Mouse (Mus musculus) hindbrain, embryonic 14.5 days (tissue): ENCODE measurements around the gene Kirrel3. TPM values are rescaled to one million over a fixed set of nuclear protein-coding genes. Genes with fewer than 3 reads are reported as not detected.

Source experiments
- ATAC-seq: fragments of 200-750 bp; cut with Nextera tagmentation; 2 replicates; pipeline ENCODE4 v1.8.0; 2017; ENCODE audit warnings: moderate number of reproducible peaks, mild to moderate bottlenecking, moderate TSS enrichment, moderate library complexity; ENCODE audit not compliant: low FRiP score
- DNase-seq: peaks from one replicate; pipeline ENCODE4 v3.0.0-alpha.2; 2015; ENCODE audit warnings: low spot score
- H3K27ac ChIP-seq: fragments of 300-500 bp; sonication (generic); 2 replicates; pipeline ENCODE4 v1.5.1; 2014; ENCODE audit warnings: mild to moderate bottlenecking, moderate library complexity
- H3K27me3 ChIP-seq: fragments of 300-500 bp; sonication (generic); 2 replicates; pipeline ENCODE4 v1.6.1; 2014; ENCODE audit warnings: mild to moderate bottlenecking, low read length, mixed read lengths; ENCODE audit not compliant: control insufficient read depth, insufficient read depth
- H3K36me3 ChIP-seq: fragments of 300-500 bp; sonication (generic); replicated peaks from 2 replicates; pipeline ENCODE4 v1.6.1; 2014; ENCODE audit not compliant: control insufficient read depth, insufficient read depth
- H3K4me1 ChIP-seq: fragments of 300-500 bp; sonication (generic); replicated peaks from 2 replicates; pipeline ENCODE4 v1.6.1; 2014; ENCODE audit warnings: antibody characterized with exemption, low read length, mixed read lengths; ENCODE audit not compliant: control insufficient read depth, insufficient read depth
- H3K4me2 ChIP-seq: fragments of 300-500 bp; sonication (generic); replicated peaks from 2 replicates; pipeline ENCODE4 v1.6.1; 2014; ENCODE audit warnings: mild to moderate bottlenecking, moderate library complexity
- H3K4me3 ChIP-seq: fragments of 300-500 bp; sonication (generic); replicated peaks from 2 replicates; pipeline ENCODE4 v1.5.1; 2014; ENCODE audit warnings: mild to moderate bottlenecking, low read length
- H3K9ac ChIP-seq: fragments of 300-500 bp; sonication (generic); 2 replicates; pipeline ENCODE4 v1.6.1; 2014
- H3K9me3 ChIP-seq: fragments of 300-500 bp; sonication (generic); 2 replicates; pipeline ENCODE4 v1.6.1; 2016; ENCODE audit warnings: low read length; ENCODE audit not compliant: control insufficient read depth
- WGBS: fragments of 180-500 bp; shearing (Covaris S2); extraction: QIAGEN DNeasy Blood & Tissue Kit; methylation state at CpG from one replicate; pipeline ENCODE4 v1.1.7; 2014; 5-methylcytosine and 5-hydroxymethylcytosine counted together
- polyA plus RNA-seq: library from polyadenylated mRNA; unstranded; fragments of >200 nt; fragmentation: Nextera tagmentation; extraction: Ambion mirVana; gene quantifications from 2 replicates; pipeline ENCODE4 v1.2.1, GENCODE M21; 2014

Gene Kirrel3
- polyA plus RNA-seq, 1 experiment from 2014 or later = 38.8 TPM

GRCm38 (mm10) chr9:34603750-34604149, 118.1 kb downstream of the Kirrel3 start:
- no peaks in the 10 kb centered on the region for H3K9me3 ChIP-seq
- H3K4me3 ChIP-seq = no peak overlapping the region
- no peak overlapping the region for H3K9ac ChIP-seq
- ATAC-seq = no peak
- H3K27me3 ChIP-seq = no peaks in the 10 kb centered on the region
- DNase-seq = no peak
- no peaks in the 10 kb centered on the region for H3K36me3 ChIP-seq
- peaks cover 10% of the 10 kb centered on the region; the same call in 1 of the 2 replicates for H3K4me1 ChIP-seq
- H3K27ac ChIP-seq = no peak overlapping the region
- no peak overlapping the region for H3K4me2 ChIP-seq
- 75% methylated on average over 7 of the region's 7 CpGs for WGBS

- H3K4me2 ChIP-seq = no peak overlapping the region
- H3K9ac ChIP-seq = no peak overlapping the region
- H3K36me3 ChIP-seq = no peaks in the 10 kb centered on the region
- ATAC-seq = no peak
- H3K27me3 ChIP-seq = no peaks in the 10 kb centered on the region
- no peaks in the 10 kb centered on the region for H3K9me3 ChIP-seq
- no peak overlapping the region for H3K27ac ChIP-seq
- WGBS = 83% methylated on average over 4 of the region's 4 CpGs
- DNase-seq = no peak
- H3K4me1 ChIP-seq = peaks cover 10% of the 10 kb centered on the region; the same call in 1 of the 2 replicates
- H3K4me3 ChIP-seq = no peak overlapping the region
Observed at GRCm38 (mm10) chr9:34604931-34605330, 119.2 kb downstream of the Kirrel3 start.

- no peak overlapping the region for H3K27ac ChIP-seq
- no peak overlapping the region for H3K9ac ChIP-seq
- H3K27me3 ChIP-seq = no peaks in the 10 kb centered on the region
- H3K9me3 ChIP-seq = no peaks in the 10 kb centered on the region
- no peak for DNase-seq
- ATAC-seq = no peak
- no peaks in the 10 kb centered on the region for H3K36me3 ChIP-seq
- no peak overlapping the region for H3K4me2 ChIP-seq
- no peak overlapping the region for H3K4me3 ChIP-seq
- peaks cover 10% of the 10 kb centered on the region; the same call in 1 of the 2 replicates for H3K4me1 ChIP-seq
- 82% methylated on average over 8 of the region's 8 CpGs for WGBS
Observed at GRCm38 (mm10) chr9:34605486-34605885, 119.8 kb downstream of the Kirrel3 start.

GRCm38 (mm10) chr9:34607976-34608375, 122.3 kb downstream of the Kirrel3 start:
- Histone ChIP-seq H3K27ac (no peak overlapping the region), H3K27me3 (no peaks in the 10 kb centered on the region), H3K4me1 (peaks cover 10% of the 10 kb centered on the region; the same call in 1 of the 2 replicates), H3K36me3 (no peaks in the 10 kb centered on the region), H3K9me3 (no peaks in the 10 kb centered on the region), H3K4me2 (no peak overlapping the region), H3K9ac (no peak overlapping the region), H3K4me3 (no peak overlapping the region)
- ATAC-seq = no peak
- no peak for DNase-seq
- WGBS = 51% methylated on average over 2 of the region's 2 CpGs

- H3K9ac ChIP-seq = no peak overlapping the region
- H3K36me3 ChIP-seq = no peaks in the 10 kb centered on the region
- H3K4me1 ChIP-seq = 0 out of 2 replicates have a peak, but pooled peaks cover 8% of the 10 kb centered on the region
- no peaks in the 10 kb centered on the region for H3K27me3 ChIP-seq
- ATAC-seq (peak; percentile 34; the same call in 1 of the 2 replicates), DNase-seq (no peak)
- 87% methylated on average over 6 of the region's 6 CpGs for WGBS
- no peaks in the 10 kb centered on the region for H3K9me3 ChIP-seq
- no peak overlapping the region for H3K4me2 ChIP-seq
- H3K27ac ChIP-seq = no peak overlapping the region
- no peak overlapping the region for H3K4me3 ChIP-seq
Observed at GRCm38 (mm10) chr9:34612886-34613769, 127.4 kb downstream of the Kirrel3 start.

GRCm38 (mm10) chr9:34618099-34618498, 132.4 kb downstream of the Kirrel3 start:
- H3K27me3 ChIP-seq = no peaks in the 10 kb centered on the region
- ATAC-seq = no peak
- 60% methylated on average over 6 of the region's 6 CpGs for WGBS
- H3K27ac ChIP-seq = no peak overlapping the region
- H3K4me1 ChIP-seq = 0 out of 2 replicates have a peak, but pooled peaks cover 6% of the 10 kb centered on the region
- no peaks in the 10 kb centered on the region for H3K36me3 ChIP-seq
- H3K4me3 ChIP-seq = no peak overlapping the region
- H3K9me3 ChIP-seq = no peaks in the 10 kb centered on the region
- no peak for DNase-seq
- no peak overlapping the region for H3K4me2 ChIP-seq
- no peak overlapping the region for H3K9ac ChIP-seq

GRCm38 (mm10) chr9:34619913-34620312, 134.2 kb downstream of the Kirrel3 start:
- Histone ChIP-seq H3K9me3 (no peaks in the 10 kb centered on the region), H3K4me3 (no peak overlapping the region), H3K4me2 (no peak overlapping the region), H3K27me3 (no peaks in the 10 kb centered on the region), H3K4me1 (0 out of 2 replicates have a peak, but pooled peaks cover 11% of the 10 kb centered on the region), H3K27ac (no peak overlapping the region), H3K36me3 (no peaks in the 10 kb centered on the region), H3K9ac (no peak overlapping the region)
- ATAC-seq = no peak
- DNase-seq = no peak
- 57% methylated on average over 3 of the region's 3 CpGs for WGBS

GRCm38 (mm10) chr9:34623526-34623925, 137.8 kb downstream of the Kirrel3 start:
- H3K9me3 ChIP-seq = no peaks in the 10 kb centered on the region
- WGBS = 51% methylated on average over 5 of the region's 5 CpGs
- ATAC-seq (no peak), DNase-seq (no peak)
- 0 out of 2 replicates have a peak, but pooled peaks cover 5% of the 10 kb centered on the region for H3K4me1 ChIP-seq
- H3K27me3 ChIP-seq = no peaks in the 10 kb centered on the region
- no peak overlapping the region for H3K4me3 ChIP-seq
- H3K4me2 ChIP-seq = no peak overlapping the region
- H3K27ac ChIP-seq = no peak overlapping the region
- H3K36me3 ChIP-seq = no peaks in the 10 kb centered on the region
- no peak overlapping the region for H3K9ac ChIP-seq

GRCm38 (mm10) chr9:34624021-34624420, 138.3 kb downstream of the Kirrel3 start:
- no peak for ATAC-seq

More at GRCm38 (mm10) chr9:34624021-34624420, 138.3 kb downstream of the Kirrel3 start:
- Histone ChIP-seq H3K9ac (no peak overlapping the region), H3K4me1 (0 out of 2 replicates have a peak, but pooled peaks cover 5% of the 10 kb centered on the region), H3K9me3 (no peaks in the 10 kb centered on the region), H3K4me2 (no peak overlapping the region), H3K36me3 (no peaks in the 10 kb centered on the region), H3K4me3 (no peak overlapping the region), H3K27ac (peak overlapping the region; percentile 29; the same call in 1 of the 2 replicates), H3K27me3 (no peaks in the 10 kb centered on the region)
- whole genome bisulfite sequencing = 52% methylated on average over 2 of the region's 2 CpGs
- DNase-seq = no peak
